Mouse (Mus musculus): ENCODE measurements around the gene Hibadh. TPM values are rescaled to one million over a fixed set of nuclear protein-coding genes. Genes with fewer than 3 reads are reported as not detected.

Gene Hibadh
- total and polyA plus RNA-seq, 3 experiments: 170 to 263 (median 218) TPM

DNA sequence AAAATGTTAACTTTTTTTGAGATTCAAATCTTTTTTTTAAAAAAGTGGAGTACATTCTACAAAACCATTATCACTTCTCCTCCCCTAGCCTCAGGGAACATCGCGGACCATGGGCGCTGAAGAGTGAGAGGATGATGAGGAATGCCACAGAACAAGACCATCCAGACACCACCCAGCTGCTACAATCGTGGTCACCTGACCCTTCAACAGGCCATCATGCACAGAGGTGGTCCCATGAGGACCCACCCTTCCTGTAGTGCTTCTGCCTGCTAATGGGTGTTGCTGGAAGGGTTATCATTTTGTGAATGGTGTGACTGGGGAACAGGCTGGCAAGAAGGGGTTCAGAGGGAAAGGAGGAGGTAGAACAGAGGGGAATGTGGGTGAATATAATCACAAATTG is 2.9 kb downstream of the Hibadh start:
- intact Hi-C loops (cut with DNase I): no loop called here
- WGBS: 83% methylated on average over 4 of the region's 4 CpGs

DNA sequence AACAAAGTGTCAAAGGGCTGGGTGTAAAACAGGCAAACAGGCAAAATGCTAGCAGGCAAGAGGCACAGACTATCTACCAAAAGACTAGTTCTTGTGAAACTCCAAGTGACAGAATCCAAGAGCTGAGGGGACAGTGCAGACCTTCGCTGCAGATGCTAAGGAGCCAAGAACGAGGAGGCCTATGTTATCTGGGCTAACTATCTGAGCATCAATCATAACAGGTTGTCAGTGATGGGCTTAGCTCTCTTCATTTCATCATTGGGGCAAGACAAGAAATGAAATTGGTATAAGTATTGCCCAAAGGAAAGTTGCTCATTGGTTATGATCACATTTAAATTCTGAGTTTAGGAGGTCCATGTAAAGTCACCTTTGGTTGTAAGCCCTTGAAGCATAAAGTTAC is 4.8 kb downstream of the Hibadh start:
- no peak overlapping the region for H3K9ac ChIP-seq (ENCODE audit: low read depth, low read length)
- H3K79me2 ChIP-seq (replicated peaks; ENCODE audit: control insufficient read depth, insufficient read depth, low read length): peaks cover 6% of the 10 kb centered on the region; the same call in 1 of the 2 replicates
- no peak for DNase-seq
- 82% methylated on average over 2 of the region's 2 CpGs for WGBS
- H3K4me1 ChIP-seq (ENCODE audit: control insufficient read depth, insufficient read depth, low read length): peaks cover 3% of the 10 kb centered on the region
- H3K27me3 ChIP-seq (ENCODE audit: control insufficient read depth, insufficient read depth, low read length): no peaks in the 10 kb centered on the region
- H3K27ac ChIP-seq: no peak overlapping the region
- no peak overlapping the region for H3K4me3 ChIP-seq
- intact Hi-C loops (cut with DNase I): no loop called here
- peaks cover 3% of the 10 kb centered on the region for H3K36me3 ChIP-seq (ENCODE audit: control insufficient read depth, insufficient read depth, low read length)
- TF ChIP-seq CTCF (IDR thresholded peaks at IDR 0.05): no peak
- no peak for TF ChIP-seq POLR2A (IDR thresholded peaks at IDR 0.05; ENCODE audit: insufficient read depth, low read depth, low read length)
- TF ChIP-seq EP300 (IDR thresholded peaks at IDR 0.05; ENCODE audit: insufficient read depth, low read depth, low read length): no peak

More for the DNA sequence above, 2.9 kb downstream of the Hibadh start:
- H3K4me1 ChIP-seq (ENCODE audit: control insufficient read depth, insufficient read depth, low read length): peaks cover 3% of the 10 kb centered on the region
- DNase-seq: no peak
- peaks cover 4% of the 10 kb centered on the region; the same call in 1 of the 2 replicates for H3K79me2 ChIP-seq (replicated peaks; ENCODE audit: control insufficient read depth, insufficient read depth, low read length)
- H3K27ac ChIP-seq: no peak overlapping the region
- no peak overlapping the region for H3K9ac ChIP-seq (ENCODE audit: low read depth, low read length)
- no peaks in the 10 kb centered on the region for H3K27me3 ChIP-seq (ENCODE audit: control insufficient read depth, insufficient read depth, low read length)
- H3K4me3 ChIP-seq: no peak overlapping the region
- TF ChIP-seq POLR2A (IDR thresholded peaks at IDR 0.05; ENCODE audit: insufficient read depth, low read depth, low read length) (no peak), EP300 (IDR thresholded peaks at IDR 0.05; ENCODE audit: insufficient read depth, low read depth, low read length) (no peak), CTCF (IDR thresholded peaks at IDR 0.05) (no peak)
- peaks cover 3% of the 10 kb centered on the region for H3K36me3 ChIP-seq (ENCODE audit: control insufficient read depth, insufficient read depth, low read length)

DNA sequence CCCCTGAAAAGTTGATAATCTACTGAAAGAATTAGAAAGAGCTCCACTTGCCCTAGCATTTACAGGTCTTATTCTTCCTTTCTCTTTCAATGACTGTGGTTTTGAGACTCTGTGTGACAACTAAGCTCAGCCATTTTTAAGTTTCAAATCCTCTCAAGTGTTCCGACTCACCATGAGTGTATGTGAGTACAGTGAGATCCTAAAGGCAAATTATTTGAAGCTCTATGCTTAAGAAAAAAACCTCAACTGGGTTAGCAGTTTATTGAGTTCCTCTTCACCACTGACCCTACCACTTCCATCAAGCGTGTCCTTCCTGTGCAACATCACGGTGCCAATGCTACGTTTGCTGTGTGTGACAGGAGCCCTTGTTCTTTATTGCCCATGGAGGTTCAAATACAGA is 9.6 kb downstream of the Hibadh start:
- WGBS: 86% methylated on average over 4 of the region's 4 CpGs
- TF ChIP-seq EP300 (IDR thresholded peaks at IDR 0.05; ENCODE audit: insufficient read depth, low read depth, low read length) (no peak), CTCF (IDR thresholded peaks at IDR 0.05) (no peak), POLR2A (IDR thresholded peaks at IDR 0.05; ENCODE audit: insufficient read depth, low read depth, low read length) (no peak)

DNA sequence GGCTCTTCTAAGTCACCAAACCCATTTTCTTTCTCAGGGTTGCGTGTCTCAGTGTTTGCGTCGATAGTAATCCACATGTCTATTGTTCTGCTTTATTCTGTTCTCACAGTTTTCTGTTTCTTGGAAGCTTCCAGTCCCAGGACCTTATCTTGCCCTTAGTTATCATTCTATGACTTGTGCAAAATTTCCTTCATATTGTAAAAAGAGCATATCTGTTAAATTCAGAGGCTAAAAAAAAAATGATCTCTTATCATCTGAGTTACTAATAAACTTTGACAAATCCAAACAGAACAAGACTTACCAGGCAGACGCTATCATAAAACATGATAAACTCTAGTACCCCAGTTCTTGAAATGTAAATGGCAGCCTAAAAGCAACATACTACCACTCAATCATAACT is 11.0 kb downstream of the Hibadh start:
- Histone ChIP-seq H3K36me3 (ENCODE audit: control insufficient read depth, insufficient read depth, low read length) (no peaks in the 10 kb centered on the region; the same call in none of the 2 replicates), H3K27me3 (ENCODE audit: control insufficient read depth, insufficient read depth, low read length) (no peaks in the 10 kb centered on the region), H3K4me3 (no peak overlapping the region), H3K79me2 (replicated peaks; ENCODE audit: control insufficient read depth, insufficient read depth, low read length) (peaks cover 1% of the 10 kb centered on the region; the same call in 1 of the 2 replicates), H3K9ac (ENCODE audit: low read depth, low read length) (no peak overlapping the region), H3K4me1 (ENCODE audit: control insufficient read depth, insufficient read depth, low read length) (no peaks in the 10 kb centered on the region), H3K27ac (no peak overlapping the region)
- intact Hi-C loops (cut with DNase I): no loop called here
- TF ChIP-seq EP300 (IDR thresholded peaks at IDR 0.05; ENCODE audit: insufficient read depth, low read depth, low read length) (no peak), POLR2A (IDR thresholded peaks at IDR 0.05; ENCODE audit: insufficient read depth, low read depth, low read length) (no peak), CTCF (IDR thresholded peaks at IDR 0.05) (no peak)
- DNase-seq: no peak
- 92% methylated on average over 4 of the region's 4 CpGs for WGBS

More for the DNA sequence above, 9.6 kb downstream of the Hibadh start:
- Histone ChIP-seq H3K27me3 (ENCODE audit: control insufficient read depth, insufficient read depth, low read length) (no peaks in the 10 kb centered on the region), H3K9ac (ENCODE audit: low read depth, low read length) (no peak overlapping the region), H3K4me3 (no peak overlapping the region), H3K4me1 (ENCODE audit: control insufficient read depth, insufficient read depth, low read length) (no peaks in the 10 kb centered on the region), H3K27ac (no peak overlapping the region), H3K79me2 (replicated peaks; ENCODE audit: control insufficient read depth, insufficient read depth, low read length) (peaks cover 1% of the 10 kb centered on the region; the same call in 1 of the 2 replicates), H3K36me3 (ENCODE audit: control insufficient read depth, insufficient read depth, low read length) (no peaks in the 10 kb centered on the region; the same call in none of the 2 replicates)
- intact Hi-C loops (cut with DNase I): no loop called here
- DNase-seq: no peak

DNA sequence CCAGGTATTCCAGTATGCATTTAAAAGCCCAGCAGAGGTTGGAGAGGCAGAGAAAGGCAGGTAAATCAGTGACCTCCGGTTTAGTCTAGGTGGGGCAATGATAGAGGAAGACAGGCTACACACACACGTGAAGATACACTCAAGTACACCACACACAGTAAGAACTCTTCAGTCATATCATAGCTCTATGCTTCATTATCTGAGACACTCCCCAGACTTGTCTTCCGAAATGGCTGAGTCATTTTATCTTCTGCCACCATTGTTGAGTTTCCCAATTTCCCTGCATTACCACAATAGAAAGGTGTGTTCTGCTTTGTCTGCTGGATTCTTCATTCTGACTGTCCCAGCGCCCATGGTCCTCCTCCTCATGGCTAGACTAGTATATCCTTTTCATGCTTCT is 13.5 kb downstream of the Hibadh start:
- no peak overlapping the region for H3K27ac ChIP-seq

GRCm38 (mm10) chr6:52623741-52624140 is 16.4 kb downstream of the Hibadh start:
- Histone ChIP-seq H3K27ac (no peak overlapping the region), H3K27me3 (ENCODE audit: control insufficient read depth, insufficient read depth, low read length) (no peaks in the 10 kb centered on the region), H3K4me3 (no peak overlapping the region), H3K4me1 (ENCODE audit: control insufficient read depth, insufficient read depth, low read length) (peaks cover 2% of the 10 kb centered on the region), H3K36me3 (ENCODE audit: control insufficient read depth, insufficient read depth, low read length) (peaks cover 7% of the 10 kb centered on the region), H3K79me2 (replicated peaks; ENCODE audit: control insufficient read depth, insufficient read depth, low read length) (no peaks in the 10 kb centered on the region), H3K9ac (ENCODE audit: low read depth, low read length) (no peak overlapping the region)
- WGBS: 96% methylated on average over 3 of the region's 3 CpGs
- no peak for TF ChIP-seq EP300 (IDR thresholded peaks at IDR 0.05; ENCODE audit: insufficient read depth, low read depth, low read length)
- TF ChIP-seq CTCF (IDR thresholded peaks at IDR 0.05): no peak
- TF ChIP-seq POLR2A (IDR thresholded peaks at IDR 0.05; ENCODE audit: insufficient read depth, low read depth, low read length): no peak
- intact Hi-C loops (cut with DNase I): no loop called here
- no peak for DNase-seq

More for the DNA sequence above, 13.5 kb downstream of the Hibadh start:
- peaks cover 7% of the 10 kb centered on the region for H3K36me3 ChIP-seq (ENCODE audit: control insufficient read depth, insufficient read depth, low read length)
- H3K9ac ChIP-seq (ENCODE audit: low read depth, low read length): no peak overlapping the region
- no peak overlapping the region for H3K4me3 ChIP-seq
- TF ChIP-seq POLR2A (IDR thresholded peaks at IDR 0.05; ENCODE audit: insufficient read depth, low read depth, low read length) (no peak), CTCF (IDR thresholded peaks at IDR 0.05) (no peak), EP300 (IDR thresholded peaks at IDR 0.05; ENCODE audit: insufficient read depth, low read depth, low read length) (no peak)
- intact Hi-C loops (cut with DNase I): no loop called here
- WGBS: 91% methylated on average over 4 of the region's 4 CpGs
- H3K4me1 ChIP-seq (ENCODE audit: control insufficient read depth, insufficient read depth, low read length): peaks cover 2% of the 10 kb centered on the region
- peaks cover 1% of the 10 kb centered on the region; the same call in 1 of the 2 replicates for H3K79me2 ChIP-seq (replicated peaks; ENCODE audit: control insufficient read depth, insufficient read depth, low read length)
- DNase-seq: no peak
- H3K27me3 ChIP-seq (ENCODE audit: control insufficient read depth, insufficient read depth, low read length): no peaks in the 10 kb centered on the region

Measured in heart, adult 2 months (tissue).